ENCODE assay signal across 10 mouse cellular contexts in the genomic region with DNA sequence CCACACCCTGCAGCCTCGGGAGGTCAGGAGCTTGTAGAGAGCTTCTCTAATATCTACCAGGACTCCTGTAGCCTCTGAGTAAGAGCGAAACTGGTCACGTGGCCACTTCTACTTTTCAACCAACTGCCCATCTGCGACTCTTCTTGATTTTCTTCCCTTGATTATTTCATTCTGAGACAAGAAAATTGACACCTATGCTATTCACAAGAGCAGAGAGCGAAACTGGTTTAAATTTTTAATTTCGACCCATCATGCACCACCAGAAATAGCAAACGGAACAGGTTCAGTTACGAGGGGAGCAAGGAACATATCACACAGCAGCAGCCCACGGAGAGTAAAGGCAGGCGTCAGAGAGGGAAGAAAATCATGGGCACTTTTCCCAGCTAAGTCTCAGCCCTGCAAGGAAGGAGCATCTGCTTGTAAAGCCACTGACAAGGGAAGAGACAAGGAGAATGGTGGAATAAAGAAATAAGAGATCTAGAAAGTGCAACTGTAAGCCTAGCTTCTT. TPM values are rescaled to one million over a fixed set of nuclear protein-coding genes. Genes with fewer than 3 reads are reported as not detected.
DNase-seq lines count a peak whose midpoint lies in the region; ATAC-seq and TF ChIP-seq lines count a peak whose summit lies in the region.
"Had no signal": no experiment of that assay in that cellular context is flagged by ENCODE, and none has a peak within 500 bp of the region (broad histone marks: within the 10 kb centered on the region; RNA-seq: fewer than 3 reads in every experiment).

No protein-coding gene starts in this region.

- H3K9ac ChIP-seq in limb, embryonic 15.5 days = no peak overlapping the region
- H3K9ac ChIP-seq: liver, embryonic 12.5 days had no signal

- intact Hi-C loops in left cerebral cortex, adult 2 months (cut with DNase I) = loop anchor here (1.0 kb wide), 1 partner anchor 21 kb away; no protein-coding TSS in a partner anchor
- intact Hi-C loops in heart, postnatal 10 days (cut with DNase I) = no loop called here

- no peak for TF ChIP-seq CTCF in left cerebral cortex, adult 2 months (IDR thresholded peaks at IDR 0.05)

- H3K4me2 ChIP-seq in limb, embryonic 15.5 days = 0 out of 2 replicates have a peak overlapping the region, but pooled peaks have one; percentile 4
- H3K4me2 ChIP-seq: liver, embryonic 12.5 days had no signal

- H3K27ac ChIP-seq in left cerebral cortex, adult 2 months = peak overlapping the region; percentile 85
- H3K27ac ChIP-seq in limb, embryonic 15.5 days = peak overlapping the region; percentile 43
- H3K27ac ChIP-seq: liver, embryonic 12.5 days had no signal

- WGBS in limb, embryonic 15.5 days = 61% methylated on average over 10 of the region's 10 CpGs

- ATAC-seq in limb, embryonic 15.5 days (ENCODE audit: insufficient number of reproducible peaks, low FRiP score, low TSS enrichment, low read depth) = no peak
- ATAC-seq: liver, embryonic 12.5 days had no signal

- no peaks in the 10 kb centered on the region for H3K36me3 ChIP-seq in limb, embryonic 15.5 days
- H3K36me3 ChIP-seq: liver, embryonic 12.5 days had no signal

- H3K4me1 ChIP-seq in limb, embryonic 15.5 days = peaks cover 5% of the 10 kb centered on the region
- H3K4me1 ChIP-seq: liver, embryonic 12.5 days had no signal

- H3K27me3 ChIP-seq in limb, embryonic 15.5 days = no peaks in the 10 kb centered on the region
- H3K27me3 ChIP-seq: liver, embryonic 12.5 days had no signal

- no peaks in the 10 kb centered on the region for H3K9me3 ChIP-seq in limb, embryonic 15.5 days
- H3K9me3 ChIP-seq: liver, embryonic 12.5 days had no signal

- peak; percentile 18 to 21 for DNase-seq in left cerebral cortex, adult 2 months (ENCODE audit: extremely low spot score in 1 of 2, low spot score in 2 of 2)
- no peak for DNase-seq in left cerebral cortex, adult 8-10 months (ENCODE audit: low spot score in 2 of 2)
- DNase-seq in brain, adult 2 months (ENCODE audit: low read depth, low spot score) = peak; percentile 86
- peak; percentile 3 to 14 for DNase-seq in heart, postnatal 10 days
- DNase-seq in adipocyte (ENCODE audit: low spot score) = no peak
- no peak for DNase-seq in ovary, postnatal 14 days (ENCODE audit: low spot score)
- DNase-seq: embryo, embryonic 11 days had no signal

- H3K4me3 ChIP-seq in left cerebral cortex, adult 2 months = peak overlapping the region; percentile 24; the same call in 1 of the 2 replicates
- H3K4me3 ChIP-seq in limb, embryonic 15.5 days = no peak overlapping the region
- H3K4me3 ChIP-seq: liver, embryonic 12.5 days had no signal

RNA-seq across cellular contexts. Expression of a gene that starts 27.7 kb away (rescaled TPM):
- total RNA-seq in left cerebral cortex, adult 2 months (2021) = 10 to 100 TPM; 31.0 to 34.7 TPM
- total RNA-seq in left cerebral cortex, adult 8-10 months (2022) = 10 to 100 TPM; 32.3 to 39.4 (median 34.5) TPM
- total RNA-seq in heart, postnatal 10 days (2021) = 10 to 100 TPM; 29.7 to 32.5 TPM
- 54.3 and 60.3 TPM in 2 replicates for polyA plus RNA-seq in limb, embryonic 15.5 days (2015; fragmentation: Nextera tagmentation; extraction: Ambion mirVana)

RNA-seq across cellular contexts. Expression of a gene that starts 43.1 kb away (rescaled TPM):
- not detected for total RNA-seq in left cerebral cortex, adult 2 months (2021)
- not detected for total RNA-seq in left cerebral cortex, adult 8-10 months (2022)
- not detected for total RNA-seq in heart, postnatal 10 days (2021)
- 4.1 and 4.7 TPM in 2 replicates for polyA plus RNA-seq in limb, embryonic 15.5 days (2015; fragmentation: Nextera tagmentation; extraction: Ambion mirVana)
- total RNA-seq: gastrocnemius, adult 8-10 months had no signal

Comparison
In these comparisons a context has a peak if more than half of its experiments do, and no peak if none do; other contexts are left out.
1. DNase-seq: peak in left cerebral cortex, adult 2 months (2 of 2), brain, adult 2 months (single experiment) and heart, postnatal 10 days (2 of 2); none in left cerebral cortex, adult 8-10 months (0 of 2), adipocyte (single experiment) and ovary, postnatal 14 days (single experiment).